Mouse (Mus musculus): ENCODE data around the gene Vps26a.
"Not testable (repeated sequence)": the region's sequence is repeated elsewhere in the genome, so short reads cannot be mapped to it uniquely, and the experiment has no call there.

Gene Vps26a

DNA sequence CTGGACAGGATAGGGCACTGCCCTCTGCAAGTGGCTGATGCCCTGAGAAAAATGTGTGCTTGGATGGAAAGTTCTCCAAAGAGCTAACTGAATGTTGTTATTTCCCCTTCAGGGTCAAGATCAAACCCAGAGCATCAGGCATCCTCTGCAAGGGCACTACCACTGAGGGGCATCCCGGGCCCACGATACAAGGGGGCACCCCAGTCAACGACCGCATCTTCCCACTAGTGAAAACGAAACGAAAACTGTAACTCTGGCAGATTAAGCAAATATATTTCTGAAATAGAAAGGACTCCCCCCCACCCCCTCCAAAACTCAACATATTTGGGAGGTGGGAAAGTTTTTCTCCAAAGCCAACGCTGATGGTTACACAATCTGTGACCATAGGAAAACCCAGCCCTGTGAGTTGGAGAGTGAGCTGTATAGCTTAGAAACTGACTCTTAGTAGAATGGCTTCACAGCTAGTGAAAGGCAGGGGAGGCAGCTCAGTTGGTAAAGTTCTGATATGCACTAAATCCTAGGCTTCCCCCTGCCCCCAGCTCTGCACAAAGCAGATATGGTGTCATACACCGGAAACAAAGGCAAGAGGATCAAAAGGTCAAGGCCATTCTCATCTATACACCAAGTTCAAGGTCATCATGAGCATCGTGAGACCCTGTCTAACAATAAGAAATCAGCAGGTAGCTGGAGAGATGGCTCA is 14.5 kb upstream of the Vps26a start:
- no peak for DNase-seq (ENCODE audit: low read depth, low spot score)

DNA sequence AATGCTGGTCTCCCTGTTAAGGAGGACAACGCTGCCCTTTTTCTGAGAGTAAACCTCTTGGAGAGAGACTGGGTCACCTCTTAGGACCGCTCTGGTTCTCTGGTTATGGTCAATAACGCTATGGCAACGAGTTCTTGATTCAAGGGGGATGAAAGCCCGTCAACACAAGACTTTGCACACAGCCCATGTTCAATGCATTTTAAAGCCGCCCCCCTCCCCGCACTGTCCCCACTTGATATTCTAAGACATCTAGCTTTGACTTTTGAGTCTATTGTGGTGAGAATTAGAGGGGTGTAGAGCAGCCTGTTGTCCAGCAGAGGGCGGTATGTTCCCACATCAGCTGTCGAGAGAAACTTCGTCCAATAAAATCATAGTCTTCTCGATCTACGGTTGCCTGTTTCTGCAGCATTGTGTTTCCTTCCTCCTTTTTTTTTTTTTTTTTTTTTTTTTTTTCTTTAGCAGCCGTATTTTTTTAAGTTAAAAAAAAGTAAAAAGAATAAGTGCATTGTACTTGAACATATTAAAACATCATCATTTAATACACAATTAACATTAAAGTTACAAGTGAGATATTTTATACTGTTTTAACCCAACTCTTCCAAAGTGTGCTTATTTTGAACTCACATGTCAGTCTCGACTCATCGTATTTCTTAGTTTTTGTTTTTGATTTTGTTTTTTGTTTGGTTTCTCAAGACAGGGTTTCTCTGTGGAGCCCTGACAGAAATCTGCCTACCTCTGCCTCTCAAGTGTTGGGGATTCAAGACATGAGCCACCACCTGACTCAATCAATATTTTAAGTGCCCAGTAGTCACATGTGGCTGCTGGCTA is 13.7 kb upstream of the Vps26a start:
- peak; percentile 78 for DNase-seq (ENCODE audit: low read depth, low spot score)

DNA sequence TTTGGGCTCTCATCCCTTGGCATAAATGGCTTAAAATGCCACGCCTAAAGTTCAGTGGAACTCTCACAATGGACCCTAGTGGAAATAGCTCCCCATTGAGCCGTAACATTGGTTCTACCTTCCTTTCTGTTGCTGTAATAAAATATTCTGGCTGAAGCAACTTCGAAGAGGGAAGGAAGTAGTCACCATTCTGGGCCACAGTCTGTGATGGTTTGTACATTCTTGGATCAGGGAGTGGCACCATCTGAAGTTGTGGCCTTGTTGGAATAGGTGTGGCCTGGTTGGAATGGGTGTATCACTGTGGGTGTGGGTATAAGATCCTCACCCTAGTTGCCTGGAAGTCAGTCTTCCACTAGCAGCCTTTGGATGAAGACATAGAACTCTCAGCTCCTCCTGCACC is 5.1 kb upstream of the Vps26a start:
- not testable (repeated sequence) for DNase-seq (ENCODE audit: low read depth, low spot score)

DNA sequence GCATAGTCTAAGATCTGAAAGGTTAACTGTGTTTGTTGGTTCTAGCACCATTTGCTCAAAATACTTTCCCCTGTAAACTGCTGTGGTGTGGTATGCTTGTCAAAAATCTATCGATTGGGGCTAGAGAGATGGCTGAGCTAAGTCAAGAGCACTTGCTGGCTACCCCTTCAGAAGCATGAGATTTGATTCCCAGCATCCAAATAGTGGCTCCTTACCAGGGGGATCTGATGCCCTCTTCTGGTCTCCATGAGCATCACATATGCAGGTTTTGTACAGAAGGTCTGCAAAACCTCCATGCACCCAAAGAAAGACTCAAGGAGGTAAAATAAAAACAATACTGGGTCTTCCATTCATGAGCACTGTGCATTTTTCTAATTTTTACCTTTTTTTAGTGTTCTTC is 1.7 kb upstream of the Vps26a start:
- peak; percentile 82 for DNase-seq (ENCODE audit: low read depth, low spot score)

DNA sequence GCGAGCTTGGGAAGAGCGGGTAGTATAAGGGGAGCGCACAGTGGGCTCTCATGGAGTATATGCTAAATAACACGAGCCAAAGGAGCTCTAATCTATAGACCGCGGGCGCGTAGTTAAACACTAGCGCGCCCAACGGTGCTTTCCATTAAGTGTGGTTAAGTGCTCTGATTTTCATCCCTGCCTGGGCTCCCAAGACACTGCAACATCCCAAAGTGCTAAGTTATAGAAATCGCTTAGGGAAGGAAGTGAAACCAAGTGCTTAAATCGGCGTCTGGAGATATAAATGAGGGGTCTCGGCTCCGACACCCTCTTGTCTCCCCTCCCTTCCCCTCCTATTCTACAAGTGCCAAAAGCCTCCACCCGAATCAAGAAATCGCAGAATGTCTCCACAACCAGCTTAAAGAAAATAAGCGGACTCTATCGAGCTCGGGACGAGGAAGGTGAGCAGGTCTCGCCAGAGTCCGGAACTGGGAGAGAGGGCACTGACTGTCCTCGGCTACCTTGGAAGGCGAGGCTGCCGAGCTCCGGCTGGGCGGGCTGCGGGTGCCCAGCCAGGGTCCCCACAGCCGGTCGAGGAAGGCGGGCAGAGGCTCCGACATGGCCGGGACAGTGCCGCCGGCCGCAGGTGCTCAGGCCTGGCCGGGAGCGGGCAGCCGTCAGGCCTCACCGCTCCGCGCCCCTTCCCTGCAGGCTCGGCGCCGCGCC is 575 bp downstream of the Vps26a start:
- DNase-seq (ENCODE audit: low read depth, low spot score) = peak; percentile 43

DNA sequence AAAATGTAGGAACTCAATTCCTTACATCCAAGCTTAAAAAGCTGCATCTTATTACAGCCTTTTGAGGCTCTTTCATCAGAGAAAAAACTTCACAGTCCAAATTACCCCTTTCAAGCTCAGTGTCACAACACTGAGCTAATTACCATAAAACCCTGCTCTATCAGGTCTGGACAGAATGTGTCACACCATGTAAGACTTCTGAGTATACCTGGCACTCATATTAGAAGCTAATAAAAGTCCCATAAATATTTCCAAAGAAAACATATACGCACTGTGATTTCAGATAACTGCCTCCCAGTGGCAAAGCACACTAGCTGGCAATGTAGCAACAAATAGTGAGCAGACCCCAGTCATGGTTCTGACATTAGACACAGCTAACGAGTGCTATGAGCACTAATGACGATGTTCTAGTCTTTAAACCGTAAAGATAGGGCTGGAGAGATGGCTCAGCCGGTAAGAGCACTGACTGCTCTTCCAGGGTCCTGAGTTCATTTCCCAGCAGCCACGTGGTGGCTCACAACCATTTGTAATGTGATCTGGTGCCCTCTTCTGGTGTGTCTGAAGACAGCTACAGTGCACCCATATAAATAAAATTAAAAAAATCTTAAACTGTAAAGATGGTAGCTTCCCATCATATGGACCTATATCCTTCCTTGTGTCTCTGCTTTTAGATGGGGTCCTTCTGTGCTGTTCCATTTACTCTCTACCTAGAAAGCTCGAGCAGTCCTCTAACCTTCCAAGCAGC is 5.3 kb downstream of the Vps26a start:
- no peak for DNase-seq (ENCODE audit: low read depth, low spot score)

DNA sequence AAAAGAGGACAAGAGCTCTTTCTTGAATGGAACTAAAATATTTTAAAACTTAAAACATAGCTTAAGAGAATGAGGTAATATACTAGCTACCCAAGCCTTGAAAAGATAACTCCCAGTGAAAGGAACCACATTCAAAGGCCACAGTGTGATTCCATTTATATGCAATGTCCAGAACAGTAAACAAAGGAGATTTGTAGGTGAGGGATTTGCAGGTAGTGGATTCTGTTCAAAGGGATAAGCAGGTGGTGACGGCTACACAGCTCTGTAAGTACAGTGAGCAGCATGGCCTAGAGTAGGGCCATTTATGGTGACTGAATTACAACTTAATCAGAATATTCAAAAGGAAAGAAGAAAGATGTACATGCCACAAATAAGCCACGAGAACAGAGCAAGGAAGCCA is 9.6 kb downstream of the Vps26a start:
- peak; percentile 57 for DNase-seq (ENCODE audit: low read depth, low spot score)

DNA sequence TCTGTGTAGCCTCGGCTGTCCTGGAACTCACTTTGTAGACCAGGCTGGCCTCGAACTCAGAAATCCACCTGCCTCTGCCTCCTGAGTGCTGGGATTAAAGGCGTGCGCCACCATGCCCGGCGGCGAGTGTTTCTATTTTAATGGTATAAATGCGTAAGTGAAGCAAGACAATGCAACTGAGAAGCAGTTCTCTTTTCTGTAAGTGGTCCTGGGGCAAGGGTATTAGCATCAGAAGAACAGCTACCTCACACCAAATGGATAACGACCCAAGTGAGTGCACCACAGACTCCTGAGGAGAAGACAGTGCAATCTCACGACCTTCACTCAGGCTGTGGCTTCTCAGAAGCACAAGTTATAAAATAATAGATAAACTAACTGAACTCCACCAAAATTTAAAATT is 11.7 kb downstream of the Vps26a start:
- DNase-seq (ENCODE audit: low read depth, low spot score) = peak; percentile 64

DNA sequence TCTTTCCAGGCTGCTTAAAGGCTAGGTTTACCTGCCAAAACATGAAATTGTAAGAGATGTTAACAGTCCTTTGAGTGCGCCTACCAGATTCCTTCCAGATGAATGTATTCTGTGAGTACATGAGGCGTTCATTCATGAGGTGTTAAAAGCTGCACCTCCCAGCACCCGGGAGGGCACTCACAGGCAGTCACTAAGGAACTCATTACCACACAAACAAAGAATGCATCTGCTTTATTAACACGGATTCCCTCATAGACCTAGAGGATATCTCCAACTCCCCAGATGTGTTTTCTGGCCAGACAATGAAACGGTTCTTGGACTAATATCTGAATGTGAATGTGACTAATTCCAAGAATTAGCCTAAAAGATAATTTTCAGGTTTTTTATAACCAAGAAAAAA is 15.5 kb downstream of the Vps26a start:
- DNase-seq (ENCODE audit: low read depth, low spot score) = no peak

DNA sequence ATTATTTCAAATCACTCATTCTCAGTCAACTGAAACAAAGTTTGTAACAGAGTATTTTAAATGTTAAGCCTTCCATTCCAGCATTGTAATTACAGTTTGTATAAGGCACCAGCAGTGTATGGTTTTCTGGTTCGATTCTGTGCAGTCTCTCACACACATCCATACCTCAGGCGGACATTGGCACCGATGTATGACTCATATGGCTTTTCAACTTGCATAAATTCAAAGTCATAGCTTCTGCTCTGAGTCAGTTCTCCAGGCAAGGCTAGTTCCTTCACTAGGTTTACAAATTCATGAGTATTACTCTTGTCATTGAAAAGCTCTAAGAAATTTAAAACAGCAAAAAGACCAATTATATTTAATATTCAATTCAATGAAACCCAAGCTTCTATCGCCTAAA is 16.9 kb downstream of the Vps26a start:
- DNase-seq (ENCODE audit: low read depth, low spot score) = no peak

DNA sequence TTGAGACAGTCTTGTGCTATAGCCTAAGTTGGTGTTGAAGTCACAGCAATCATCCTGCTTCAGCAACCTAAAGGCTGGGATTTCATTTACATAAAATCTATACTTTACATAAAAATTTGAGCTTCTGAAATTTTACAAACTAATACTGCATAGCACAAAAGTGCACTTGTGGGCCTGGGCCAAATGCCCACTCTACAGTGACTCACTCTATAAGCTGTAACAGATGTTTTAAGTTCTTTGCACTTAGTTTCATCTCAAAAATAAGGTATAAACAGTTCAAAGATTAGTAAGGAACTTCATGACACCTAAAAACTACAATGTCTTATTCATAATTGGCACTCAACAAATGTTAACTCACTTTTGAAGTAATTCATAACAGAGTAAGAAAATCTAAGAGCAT is 25.3 kb downstream of the Vps26a start:
- DNase-seq (ENCODE audit: low read depth, low spot score) = no peak

DNA sequence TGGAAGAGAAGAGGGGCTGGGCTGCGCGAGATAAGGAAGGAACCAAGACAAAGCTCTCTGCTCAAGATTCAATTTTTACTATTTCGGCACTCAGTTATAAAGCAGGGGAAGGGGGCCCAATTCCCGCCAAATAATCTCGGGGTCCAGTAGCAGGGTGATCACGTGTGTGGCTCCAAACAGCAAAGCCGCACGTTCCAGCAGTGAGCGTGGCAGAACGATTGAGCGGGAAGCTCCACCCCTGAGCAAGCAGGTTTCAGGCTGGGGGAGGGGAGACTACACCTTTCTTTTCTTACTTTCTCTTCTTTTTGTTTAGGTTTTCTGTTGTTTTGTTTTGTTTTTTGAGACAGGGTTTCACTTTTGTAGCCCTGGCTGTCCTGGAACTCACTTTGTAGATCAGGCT is 34.6 kb downstream of the Vps26a start:
- peak; percentile 51 for DNase-seq (ENCODE audit: low read depth, low spot score)

DNA sequence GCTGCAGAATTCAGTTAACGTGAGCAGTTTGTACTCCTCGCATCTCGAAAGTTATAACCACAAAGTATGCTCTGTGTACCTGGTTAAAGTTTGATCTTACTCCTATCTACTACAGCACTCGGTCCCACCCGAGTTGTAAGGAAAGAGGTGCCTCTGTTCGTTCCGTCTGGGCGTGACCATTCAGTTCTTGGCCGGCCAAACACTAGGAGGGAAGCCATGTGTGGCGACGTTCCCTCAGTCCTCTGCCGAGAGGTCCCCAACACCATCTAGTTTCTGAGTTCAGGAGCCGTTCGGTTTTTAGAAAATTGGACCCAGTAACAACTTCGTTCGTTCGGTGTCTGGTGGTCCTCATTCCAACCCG is 36.3 kb downstream of the Vps26a start:
- no peak for DNase-seq (ENCODE audit: low read depth, low spot score)

DNA sequence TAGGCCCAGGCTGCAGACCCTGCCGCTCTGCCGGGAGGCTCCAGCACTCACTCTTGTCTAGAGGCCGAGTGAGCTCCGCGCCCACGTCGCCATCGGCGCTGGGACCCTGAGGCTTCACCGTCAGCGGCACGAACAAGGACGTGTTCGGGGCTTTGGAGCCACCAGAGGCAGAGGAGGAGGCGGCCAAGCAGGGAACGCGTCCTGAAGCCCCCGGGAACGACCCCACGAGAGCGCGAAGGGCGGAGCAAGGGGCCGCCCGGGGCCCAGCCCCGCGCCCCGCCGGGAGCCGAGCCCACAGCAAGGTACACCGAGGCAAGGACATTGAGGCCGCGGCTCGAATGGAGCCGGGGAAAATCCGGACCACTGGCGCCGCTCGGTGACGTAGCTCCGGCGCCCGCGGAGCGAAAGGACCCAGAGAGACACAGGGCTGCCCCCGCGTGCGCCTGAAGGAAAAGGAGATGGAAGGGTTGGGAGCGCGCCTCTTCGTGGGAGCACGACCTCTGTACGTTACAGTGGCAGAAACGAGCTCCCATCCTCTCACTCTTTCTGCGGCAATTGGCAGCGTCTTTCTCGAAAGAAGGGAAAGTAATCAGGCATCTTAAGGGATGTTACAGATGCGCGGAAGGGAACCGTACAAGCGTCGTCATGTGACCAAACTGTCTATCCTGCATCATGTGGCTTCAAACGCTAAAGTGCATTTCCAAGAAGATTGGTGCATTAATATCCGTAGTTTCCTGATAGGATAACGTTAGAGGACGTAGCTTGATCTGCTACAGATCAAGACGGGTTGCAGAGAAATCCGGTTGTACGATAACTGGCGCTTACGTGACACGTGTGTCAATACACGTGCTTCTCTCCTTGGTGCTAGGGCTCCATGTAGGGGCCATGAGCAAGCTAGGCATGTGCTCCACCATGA is 37.0 kb downstream of the Vps26a start, which contains the start of the genes 4930507D05Rik and Supv3l1:
TSS of gene 4930507D05Rik (plus strand) at position 126 of the 916 bp plus-strand sequence.
TSS of gene Supv3l1 (minus strand) at position 375 of the 916 bp plus-strand sequence.
- DNase-seq (ENCODE audit: low read depth, low spot score) = peak; percentile 90

DNA sequence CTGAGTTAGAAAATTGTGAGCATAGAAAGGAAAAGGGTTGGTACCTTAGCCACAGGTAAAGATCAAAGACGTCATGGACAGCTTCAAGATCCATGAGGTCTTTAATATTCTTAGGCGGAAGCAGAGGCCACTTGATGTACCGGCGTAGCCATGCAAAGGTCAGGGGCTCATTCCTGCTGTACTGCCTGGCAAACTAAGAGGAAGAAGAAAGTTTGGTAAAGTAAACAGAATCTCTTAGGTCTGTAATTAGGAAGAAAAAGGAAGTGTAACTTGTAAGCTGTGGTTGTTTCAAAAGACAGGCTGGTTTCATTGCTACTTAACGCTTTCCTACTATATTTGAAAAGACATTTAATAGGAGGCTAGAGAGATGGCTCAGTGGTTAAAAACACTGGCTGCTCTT is 56.2 kb downstream of the Vps26a start:
- no peak for DNase-seq (ENCODE audit: low read depth, low spot score)

DNA sequence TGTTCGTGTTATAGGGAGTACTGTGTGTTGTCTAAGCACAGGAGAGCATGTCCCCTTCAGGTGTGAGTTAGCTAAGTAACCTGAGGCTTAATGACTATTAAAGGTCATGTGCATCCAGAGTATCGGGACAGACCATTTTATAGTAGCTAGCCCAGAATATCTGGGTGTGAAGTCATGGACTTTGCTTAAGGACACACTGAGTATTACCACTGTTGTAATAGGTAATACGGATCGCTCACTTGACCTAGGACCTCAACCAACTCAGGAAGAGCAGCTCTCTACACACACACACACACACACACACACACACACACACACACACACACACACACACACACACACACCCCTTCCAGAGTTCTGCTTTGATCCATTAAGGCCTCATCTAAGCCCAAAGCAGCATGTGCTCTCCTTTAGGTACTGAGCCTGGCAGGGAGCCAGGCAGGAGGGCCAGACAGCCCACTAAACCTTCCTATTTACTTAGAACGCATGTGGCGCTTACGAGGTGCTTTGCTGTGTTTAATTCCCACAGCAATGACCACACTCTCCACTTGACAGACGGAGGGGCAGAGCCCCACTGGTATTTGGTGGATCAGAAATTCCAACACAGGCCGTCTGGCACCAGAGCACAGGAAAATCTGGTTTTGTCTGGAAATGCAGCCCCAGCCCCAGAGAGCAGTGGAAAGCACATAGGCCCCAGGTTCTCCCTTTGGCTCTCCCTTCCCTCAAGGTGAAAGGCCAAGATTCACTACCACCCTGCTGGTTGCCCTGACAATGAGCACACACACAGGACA is 61.3 kb downstream of the Vps26a start:
- no peak for DNase-seq (ENCODE audit: low read depth, low spot score)

DNA sequence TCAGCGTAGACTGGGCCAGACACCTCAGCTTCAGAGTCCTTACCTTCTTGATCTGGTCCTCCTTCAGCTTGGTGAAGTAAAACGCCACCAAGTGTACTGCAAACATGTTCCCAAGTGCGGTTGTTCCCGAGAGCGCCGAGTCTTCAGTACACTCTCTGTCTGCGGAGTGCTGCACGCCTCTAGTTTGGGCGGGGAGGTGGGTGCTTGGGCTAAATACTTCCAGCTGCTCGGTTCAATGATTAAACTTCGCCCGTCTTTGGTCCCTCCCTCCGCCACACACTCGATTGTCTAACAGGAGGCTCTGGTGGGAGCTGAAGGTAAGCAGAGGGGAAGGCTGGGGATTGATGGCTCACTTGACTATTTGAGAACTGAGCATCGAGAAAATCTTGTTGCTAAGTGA is 64.3 kb downstream of the Vps26a start, which contains the start of gene Hkdc1:
TSS of gene Hkdc1 (minus strand) at position 237 of the 400 bp plus-strand sequence.
- peak; percentile 21 for DNase-seq (ENCODE audit: low read depth, low spot score)

DNA sequence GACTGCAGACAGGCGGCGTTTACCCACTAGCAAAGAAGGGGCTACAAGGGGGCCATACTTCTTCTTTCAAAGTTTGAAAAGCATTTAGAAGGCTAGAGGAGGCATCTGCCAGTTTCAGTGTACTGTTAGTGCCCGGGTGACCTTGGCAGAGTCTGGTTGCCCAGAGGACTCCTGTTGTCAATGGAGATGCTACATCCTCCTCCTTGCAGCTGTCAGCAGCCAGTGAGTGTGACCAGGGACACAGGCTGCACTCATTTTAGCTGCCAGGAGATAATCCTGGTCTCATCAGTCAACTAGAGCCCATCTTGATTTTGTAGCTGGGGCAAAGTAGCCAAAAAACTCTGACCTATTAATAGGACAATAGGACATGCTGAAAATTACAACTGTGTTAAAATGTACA is 65.5 kb downstream of the Vps26a start:
- no peak for DNase-seq (ENCODE audit: low read depth, low spot score)

DNA sequence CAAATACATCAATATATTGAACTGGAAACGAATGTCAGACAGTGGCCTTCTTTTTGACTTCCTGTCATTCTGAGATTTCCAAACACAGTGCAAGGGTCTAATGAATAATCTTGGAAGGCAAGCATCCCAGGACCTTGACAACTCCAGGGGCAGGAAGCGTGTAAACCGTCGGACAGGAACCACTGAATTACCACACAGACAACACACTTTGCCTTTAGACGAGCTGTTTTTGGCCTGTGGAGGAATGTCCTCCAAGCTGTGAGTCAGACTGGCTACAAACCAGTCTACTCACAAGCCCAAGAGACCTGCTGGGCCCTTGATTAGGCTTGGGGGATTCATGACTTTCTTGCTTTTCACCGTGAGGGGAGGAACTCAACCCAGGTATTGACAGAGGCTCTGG is 66.2 kb downstream of the Vps26a start:
- DNase-seq (ENCODE audit: low read depth, low spot score) = no peak

DNA sequence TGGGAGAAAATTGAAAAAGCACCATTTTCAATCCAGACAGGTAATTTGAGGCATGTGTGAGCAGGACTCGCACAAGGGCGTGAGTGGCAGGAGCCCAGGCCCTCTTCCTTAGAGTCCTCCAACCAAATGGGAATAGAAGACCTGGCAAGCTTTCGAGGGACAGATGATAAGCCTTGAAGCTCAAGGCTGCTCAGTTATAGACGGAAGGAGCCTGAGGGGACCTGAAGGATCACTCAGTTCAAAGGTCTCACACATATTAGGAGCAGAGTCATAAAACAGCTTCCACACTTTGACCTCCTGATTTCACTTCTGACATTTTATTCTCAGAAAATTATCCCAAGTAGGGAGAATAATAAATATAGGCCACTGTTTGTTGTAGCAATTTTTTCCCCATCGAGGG is 67.2 kb downstream of the Vps26a start:
- DNase-seq (ENCODE audit: low read depth, low spot score) = no peak

Data from ES-CJ7 (cell line).